Mouse (Mus musculus) activated CD4-positive, CD25-positive, alpha-beta regulatory T cell, adult 4 months (primary cell): ENCODE results near the gene Rnpep. TPM values are rescaled to one million over a fixed set of nuclear protein-coding genes. Genes with fewer than 3 reads are reported as not detected.

ENCODE experiments used
- polyA plus RNA-seq, 2 experiments: library from polyadenylated mRNA; unstranded; fragments of 100-300 nt; shearing (Covaris generic); gene quantifications; one replicate each; pipeline ENCODE4 v1.2.1; 2017

Rnpep gene
- polyA plus RNA-seq, 2 experiments from 2014 or later, result 45.4 to 51.9 TPM

Other genes starting within 250 kb of the Rnpep start
- not detected for gene Lgr6, start 178.8 kb downstream of the Rnpep start, polyA plus RNA-seq
- 100 to 1,000 TPM; 155 to 193 TPM for gene Ptpn7, start 151.4 kb downstream of the Rnpep start, polyA plus RNA-seq
- 10 to 100 TPM; 10.3 to 10.6 TPM for gene Arl8a, start 137.3 kb downstream of the Rnpep start, polyA plus RNA-seq
- gene Gpr37l1, start 116.4 kb downstream of the Rnpep start, polyA plus RNA-seq, result not detected
- gene Elf3, start 25.5 kb downstream of the Rnpep start, polyA plus RNA-seq, result not detected
- 100 to 1,000 TPM; 181 to 212 TPM for gene Timm17a, start 29.7 kb upstream of the Rnpep start, polyA plus RNA-seq
- not detected for gene Lmod1, start 40.7 kb upstream of the Rnpep start, polyA plus RNA-seq
- gene Shisa4, start 91.2 kb upstream of the Rnpep start, polyA plus RNA-seq, result not detected
- gene Ipo9, start 146.4 kb upstream of the Rnpep start, polyA plus RNA-seq, result 10 to 100 TPM; 36.3 to 39.7 TPM